Mouse (Mus musculus) midbrain, embryonic 15.5 days (tissue): ENCODE measurements around the gene F2r. TPM values are rescaled to one million over a fixed set of nuclear protein-coding genes. Genes with fewer than 3 reads are reported as not detected.

Experiments
- ATAC-seq: fragments of 200-750 bp; cut with Nextera tagmentation; replicated peaks from 2 replicates; pipeline ENCODE4 v1.8.0; 2017; ENCODE audit warnings: moderate TSS enrichment
- H3K27ac ChIP-seq: fragments of 300-500 bp; sonication (generic); 2 replicates; pipeline ENCODE4 v1.5.1; 2015; ENCODE audit warnings: mild to moderate bottlenecking, inconsistent platforms
- H3K27me3 ChIP-seq: fragments of 300-500 bp; sonication (generic); replicated peaks from 2 replicates; pipeline ENCODE4 v1.6.1; 2015; ENCODE audit warnings: inconsistent platforms
- H3K36me3 ChIP-seq: fragments of 300-500 bp; sonication (generic); replicated peaks from 2 replicates; pipeline ENCODE4 v1.6.1; 2015; ENCODE audit warnings: inconsistent platforms
- H3K4me1 ChIP-seq: fragments of 300-500 bp; sonication (generic); 2 replicates; pipeline ENCODE4 v1.6.1; 2015; ENCODE audit warnings: inconsistent platforms
- H3K4me2 ChIP-seq: fragments of 300-500 bp; sonication (generic); 2 replicates; pipeline ENCODE4 v1.6.1; 2015; ENCODE audit warnings: inconsistent platforms, mild to moderate bottlenecking, moderate library complexity
- H3K4me3 ChIP-seq: fragments of 300-500 bp; sonication (generic); 2 replicates; pipeline ENCODE4 v1.5.1; 2015; ENCODE audit warnings: mild to moderate bottlenecking, inconsistent platforms
- H3K9ac ChIP-seq: fragments of 300-500 bp; sonication (generic); 2 replicates; pipeline ENCODE4 v1.6.1; 2015; ENCODE audit warnings: mild to moderate bottlenecking, inconsistent platforms
- H3K9me3 ChIP-seq: fragments of 300-500 bp; sonication (generic); 2 replicates; pipeline ENCODE4 v1.6.1; 2016; ENCODE audit warnings: inconsistent platforms
- WGBS: fragments of 180-500 bp; shearing (Covaris S2); methylation state at CpG from one replicate; pipeline ENCODE4 v1.1.7; 2015; ENCODE audit warnings: mixed read lengths; 5-methylcytosine and 5-hydroxymethylcytosine counted together
- polyA plus RNA-seq: library from polyadenylated mRNA; unstranded; fragments of >200 nt; fragmentation: Nextera tagmentation; extraction: Ambion mirVana; gene quantifications from 2 replicates; pipeline ENCODE4 v1.2.1, GENCODE M21; 2015

F2r gene
- 59.5 and 60.9 TPM in 2 replicates for polyA plus RNA-seq

GRCm38 (mm10) chr13:95618309-95618712, at the start of gene F2r:
Gene F2r (minus strand): TSS chr13:95618487.
- Histone ChIP-seq H3K4me3 (peak within 1 kb of the TSS; percentile 67), H3K4me2 (peak within 1 kb of the TSS; percentile 78), H3K27me3 (no peaks in the 10 kb centered on the region), H3K4me1 (peaks cover 24% of the 10 kb centered on the region), H3K27ac (peak within 1 kb of the TSS; percentile 64), H3K9me3 (no peaks in the 10 kb centered on the region), H3K36me3 (no peaks in the 10 kb centered on the region), H3K9ac (peak within 1 kb of the TSS; percentile 66)
- WGBS, result under 1% methylated on average over 39 of the region's 42 CpGs
- ATAC-seq, result peak; percentile 88

- Histone ChIP-seq H3K27me3 (no peaks in the 10 kb centered on the region), H3K4me1 (no peaks in the 10 kb centered on the region), H3K9ac (no peak overlapping the region), H3K36me3 (no peaks in the 10 kb centered on the region), H3K9me3 (no peaks in the 10 kb centered on the region), H3K4me2 (no peak overlapping the region), H3K27ac (no peak overlapping the region), H3K4me3 (no peak overlapping the region)
- WGBS, result 27% methylated on average over 7 of the region's 7 CpGs
- peak; percentile 62; the same call in 1 of the 2 replicates for ATAC-seq
Observed at GRCm38 (mm10) chr13:95667260-95667659, 49.0 kb upstream of the F2r start.

GRCm38 (mm10) chr13:95665644-95666356, 47.5 kb upstream of the F2r start:
- no peak for ATAC-seq
- Histone ChIP-seq H3K36me3 (no peaks in the 10 kb centered on the region), H3K4me2 (no peak overlapping the region), H3K4me1 (no peaks in the 10 kb centered on the region), H3K27me3 (no peaks in the 10 kb centered on the region), H3K27ac (no peak overlapping the region), H3K4me3 (no peak overlapping the region), H3K9me3 (no peaks in the 10 kb centered on the region), H3K9ac (no peak overlapping the region)
- WGBS, result 77% methylated on average over 13 of the region's 13 CpGs

- Histone ChIP-seq H3K27me3 (no peaks in the 10 kb centered on the region), H3K9ac (no peak overlapping the region), H3K4me3 (no peak overlapping the region), H3K4me2 (no peak overlapping the region), H3K4me1 (no peaks in the 10 kb centered on the region), H3K36me3 (no peaks in the 10 kb centered on the region), H3K27ac (no peak overlapping the region), H3K9me3 (no peaks in the 10 kb centered on the region)
- 95% methylated on average over 4 of the region's 4 CpGs for WGBS
- ATAC-seq, result no peak
Observed at GRCm38 (mm10) chr13:95663834-95664233, 45.5 kb upstream of the F2r start.

GRCm38 (mm10) chr13:95659432-95659831, 41.1 kb upstream of the F2r start:
- Histone ChIP-seq H3K36me3 (no peaks in the 10 kb centered on the region), H3K4me2 (no peak overlapping the region), H3K27ac (no peak overlapping the region), H3K27me3 (no peaks in the 10 kb centered on the region), H3K4me1 (no peaks in the 10 kb centered on the region), H3K9ac (no peak overlapping the region), H3K9me3 (no peaks in the 10 kb centered on the region), H3K4me3 (no peak overlapping the region)
- ATAC-seq, result no peak
- 82% methylated on average over 7 of the region's 7 CpGs for WGBS

- Histone ChIP-seq H3K9me3 (no peaks in the 10 kb centered on the region), H3K4me3 (no peak overlapping the region), H3K27ac (no peak overlapping the region), H3K27me3 (no peaks in the 10 kb centered on the region), H3K4me2 (no peak overlapping the region), H3K4me1 (no peaks in the 10 kb centered on the region), H3K9ac (no peak overlapping the region), H3K36me3 (no peaks in the 10 kb centered on the region)
- 71% methylated on average over 9 of the region's 9 CpGs for WGBS
- ATAC-seq, result no peak
Observed at GRCm38 (mm10) chr13:95657171-95657570, 38.9 kb upstream of the F2r start.

DNA sequence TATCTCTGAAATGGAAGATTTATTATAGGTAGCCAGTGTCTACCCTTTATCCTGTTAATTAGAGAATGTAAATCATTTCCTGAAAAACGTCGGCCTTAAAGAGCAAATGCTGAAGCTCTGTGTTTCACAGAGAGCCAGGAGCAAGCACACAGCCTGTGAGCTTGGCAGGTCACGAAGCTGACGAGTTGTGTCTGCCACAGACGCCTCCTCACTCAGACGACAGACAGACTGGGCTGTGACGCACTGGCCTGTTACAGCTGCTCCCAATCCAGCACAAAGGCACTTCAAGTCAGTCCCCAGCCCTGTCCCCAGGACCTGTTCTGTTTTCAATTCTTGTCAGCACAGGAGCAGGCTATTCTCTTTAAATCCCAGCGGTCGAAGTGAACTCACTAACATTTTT, 37.0 kb upstream of the F2r start:
- Histone ChIP-seq H3K27ac (no peak overlapping the region), H3K36me3 (no peaks in the 10 kb centered on the region), H3K9ac (no peak overlapping the region), H3K9me3 (no peaks in the 10 kb centered on the region), H3K4me1 (no peaks in the 10 kb centered on the region), H3K4me2 (no peak overlapping the region), H3K27me3 (no peaks in the 10 kb centered on the region), H3K4me3 (no peak overlapping the region)
- ATAC-seq, result no peak
- 51% methylated on average over 9 of the region's 9 CpGs for whole genome bisulfite sequencing

GRCm38 (mm10) chr13:95653696-95654095, 35.4 kb upstream of the F2r start:
- Histone ChIP-seq H3K4me3 (no peak overlapping the region), H3K9me3 (no peaks in the 10 kb centered on the region), H3K36me3 (no peaks in the 10 kb centered on the region), H3K4me1 (no peaks in the 10 kb centered on the region), H3K27me3 (no peaks in the 10 kb centered on the region), H3K9ac (no peak overlapping the region), H3K27ac (no peak overlapping the region), H3K4me2 (no peak overlapping the region)
- ATAC-seq, result no peak
- 91% methylated on average over 4 of the region's 4 CpGs for WGBS

DNA sequence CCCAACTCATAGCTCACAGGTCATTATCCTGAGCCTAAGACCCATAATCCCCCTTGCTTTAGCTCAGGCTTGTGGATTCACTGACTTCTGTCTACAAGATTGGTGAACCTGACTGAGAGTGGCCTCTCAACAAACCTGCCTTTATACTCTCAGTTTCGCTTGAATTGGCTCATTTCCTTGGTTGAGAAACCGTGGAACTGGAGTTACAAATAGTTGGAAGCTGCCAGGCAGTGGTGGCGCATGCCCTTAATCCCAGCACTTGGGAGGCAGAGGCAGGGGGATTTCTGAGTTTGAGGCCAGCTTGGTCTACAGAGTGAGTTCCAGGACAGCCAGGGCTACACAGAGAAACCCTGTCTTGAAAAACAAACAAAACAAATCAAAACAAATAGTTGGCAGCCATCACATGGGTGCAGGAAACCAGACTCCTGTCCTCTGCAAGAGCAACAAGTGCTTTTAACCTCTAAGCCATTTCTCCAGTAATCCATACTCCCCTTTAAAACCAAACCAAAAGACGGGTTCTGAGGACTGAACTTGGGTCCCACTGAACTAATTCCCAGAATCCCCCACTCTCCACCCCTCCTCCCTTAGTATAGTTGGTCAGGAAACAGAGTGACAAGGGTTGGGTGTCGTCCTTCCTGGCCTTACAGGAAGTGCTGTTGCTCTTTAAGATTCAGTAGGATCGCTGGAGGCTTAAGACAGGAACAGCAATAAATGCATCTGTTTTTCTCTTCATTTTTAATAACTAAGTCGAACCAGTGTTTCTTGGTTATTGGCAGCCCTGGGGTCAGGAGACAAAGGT, 33.8 kb upstream of the F2r start:
- no peak for ATAC-seq
- Histone ChIP-seq H3K4me2 (no peak overlapping the region), H3K9ac (no peak overlapping the region), H3K27ac (no peak overlapping the region), H3K27me3 (no peaks in the 10 kb centered on the region), H3K9me3 (no peaks in the 10 kb centered on the region), H3K4me1 (no peaks in the 10 kb centered on the region), H3K36me3 (no peaks in the 10 kb centered on the region), H3K4me3 (no peak overlapping the region)
- 83% methylated on average over 7 of the region's 7 CpGs for WGBS

- H3K36me3 ChIP-seq, result no peaks in the 10 kb centered on the region
- no peaks in the 10 kb centered on the region for H3K9me3 ChIP-seq
- ATAC-seq, result no peak
- H3K4me2 ChIP-seq, result no peak overlapping the region
- no peaks in the 10 kb centered on the region for H3K4me1 ChIP-seq
- WGBS, result 98% methylated on average over 3 of the region's 3 CpGs
- no peaks in the 10 kb centered on the region for H3K27me3 ChIP-seq
- no peak overlapping the region for H3K4me3 ChIP-seq
- H3K9ac ChIP-seq, result no peak overlapping the region
- no peak overlapping the region for H3K27ac ChIP-seq
Observed at GRCm38 (mm10) chr13:95649941-95650340, 31.7 kb upstream of the F2r start.

- no peak overlapping the region for H3K27ac ChIP-seq
- H3K9ac ChIP-seq, result no peak overlapping the region
- H3K9me3 ChIP-seq, result no peaks in the 10 kb centered on the region
- H3K27me3 ChIP-seq, result no peaks in the 10 kb centered on the region
- ATAC-seq, result no peak
- no peak overlapping the region for H3K4me2 ChIP-seq
- no peaks in the 10 kb centered on the region for H3K4me1 ChIP-seq
- no peaks in the 10 kb centered on the region for H3K36me3 ChIP-seq
- 91% methylated on average over 4 of the region's 4 CpGs for WGBS
- H3K4me3 ChIP-seq, result no peak overlapping the region
Observed at GRCm38 (mm10) chr13:95647248-95647647, 29.0 kb upstream of the F2r start.

DNA sequence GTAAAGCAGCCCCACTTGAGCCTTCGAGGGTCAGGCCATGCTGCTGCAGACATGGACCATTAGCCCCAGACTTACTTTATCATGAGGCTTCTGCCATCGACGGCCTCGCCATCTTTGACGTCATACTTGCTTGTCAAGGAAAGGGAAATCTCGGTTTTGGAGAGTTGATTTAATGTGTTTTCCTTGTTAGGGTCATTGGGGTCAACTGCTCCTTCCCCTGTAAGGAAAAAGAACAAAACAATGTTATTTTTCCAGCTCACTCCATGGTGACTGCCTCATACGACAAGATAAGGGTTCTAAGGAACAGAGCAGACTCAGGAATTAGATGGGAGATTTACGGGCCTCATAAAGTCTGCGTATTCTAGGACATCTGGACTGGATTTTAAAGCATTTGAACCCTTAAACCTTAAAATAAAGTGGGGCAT, 28.4 kb upstream of the F2r start:
- Histone ChIP-seq H3K9me3 (no peaks in the 10 kb centered on the region), H3K36me3 (no peaks in the 10 kb centered on the region), H3K27ac (no peak overlapping the region), H3K4me3 (no peak overlapping the region), H3K4me2 (no peak overlapping the region), H3K9ac (no peak overlapping the region), H3K4me1 (no peaks in the 10 kb centered on the region), H3K27me3 (no peaks in the 10 kb centered on the region)
- WGBS, result 80% methylated on average over 9 of the region's 9 CpGs
- no peak for ATAC-seq

DNA sequence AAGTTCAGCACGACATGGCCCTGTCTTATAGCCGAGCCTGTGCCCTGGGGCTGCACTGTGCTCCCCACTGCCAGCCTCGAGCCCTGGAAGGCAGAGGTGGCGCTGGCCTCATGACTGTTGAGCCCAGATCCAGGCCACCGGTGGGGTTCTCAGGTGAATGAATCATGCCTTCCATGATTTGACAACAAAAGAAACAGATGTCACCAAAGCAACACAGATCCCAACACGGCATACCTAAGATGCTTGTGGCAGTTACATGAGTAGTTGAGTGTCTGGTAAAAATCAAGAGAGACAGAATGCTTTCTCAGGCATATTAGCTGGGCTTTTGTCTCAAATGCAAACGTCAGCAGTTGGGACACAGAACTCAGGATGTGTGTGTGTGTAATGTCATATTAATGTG, 25.5 kb upstream of the F2r start:
- ATAC-seq, result no peak
- Histone ChIP-seq H3K9ac (no peak overlapping the region), H3K36me3 (no peaks in the 10 kb centered on the region), H3K27ac (no peak overlapping the region), H3K4me3 (no peak overlapping the region), H3K9me3 (no peaks in the 10 kb centered on the region), H3K4me1 (peaks cover 11% of the 10 kb centered on the region), H3K4me2 (no peak overlapping the region), H3K27me3 (no peaks in the 10 kb centered on the region)
- 73% methylated on average over 7 of the region's 7 CpGs for WGBS
